Mouse (Mus musculus) left cerebral cortex, postnatal 14 days (tissue): Measurements from ENCODE around the gene Gm45062. TPM values are rescaled to one million over a fixed set of nuclear protein-coding genes. Genes with fewer than 3 reads are reported as not detected.

Source experiments
- DNase-seq, 2 experiments: peaks; one replicate each; pipeline ENCODE4 v3.0.0; 2021 to 2022; ENCODE audit warnings: low spot score in 2 of 2, mixed read lengths in 1 of 2
- intact Hi-C: fragments of 180-260 bp; cut with DNase I; formaldehyde crosslinking; loops from one replicate; pipeline ENCODE4 v1.15.1; 2025
- total RNA-seq, 2 experiments: library from RNA; stranded (reverse); gene quantifications; 2 replicates each; pipeline ENCODE4 v1.2.3; 2021

Gene Gm45062
- total RNA-seq, 2 experiments from 2014 or later: 2.7 to 7.7 TPM

DNA sequence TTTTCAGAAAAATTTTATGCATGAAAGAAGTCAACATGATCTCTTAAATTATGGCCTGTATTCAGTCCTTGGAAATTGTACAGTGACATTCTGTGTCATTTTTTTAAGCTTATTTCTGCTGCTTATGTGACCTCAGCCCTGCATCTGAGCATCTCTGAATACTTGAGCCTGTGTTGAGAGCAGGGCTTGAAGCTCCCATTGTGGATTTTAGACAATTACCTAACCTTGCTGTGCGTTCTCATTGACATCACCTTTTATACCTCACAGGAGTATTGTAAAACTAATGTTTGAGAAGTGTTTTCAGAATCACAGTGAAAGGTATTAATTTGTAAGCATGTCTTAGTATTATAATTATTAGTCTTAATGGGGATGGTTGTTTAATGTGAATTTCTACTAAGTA is 140.5 kb downstream of the Gm45062 start:
- no peak for DNase-seq
- intact Hi-C loops: no loop called here

GRCm38 (mm10) chr6:8403127-8403526 is 143.9 kb downstream of the Gm45062 start:
- intact Hi-C loops: no loop called here
- DNase-seq: peak; percentile 38 to 43

DNA sequence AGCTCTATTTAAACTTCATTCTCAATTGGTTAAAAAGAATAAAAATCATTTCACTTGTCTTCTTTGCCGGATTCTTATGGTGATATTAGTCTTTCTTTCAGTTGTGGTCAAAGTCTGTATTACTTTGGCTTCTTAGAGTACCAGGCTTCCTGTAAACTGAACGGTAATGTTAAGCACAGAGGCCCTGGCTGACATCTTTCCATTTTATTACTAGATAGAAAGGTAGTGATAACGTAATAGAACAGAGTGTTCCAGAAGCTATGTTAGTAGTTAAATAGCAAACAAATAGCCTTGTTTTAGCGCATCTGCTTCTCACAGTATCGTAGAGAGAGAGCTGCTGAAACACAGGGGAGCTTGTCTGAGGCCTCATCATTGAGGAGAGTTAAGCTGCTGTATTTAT is 146.6 kb downstream of the Gm45062 start:
- no peak for DNase-seq
- intact Hi-C loops: no loop called here

- DNase-seq: no peak
- intact Hi-C loops: no loop called here
These were observed 149.1 kb downstream of the Gm45062 start for GRCm38 (mm10) chr6:8408332-8408731.

DNA sequence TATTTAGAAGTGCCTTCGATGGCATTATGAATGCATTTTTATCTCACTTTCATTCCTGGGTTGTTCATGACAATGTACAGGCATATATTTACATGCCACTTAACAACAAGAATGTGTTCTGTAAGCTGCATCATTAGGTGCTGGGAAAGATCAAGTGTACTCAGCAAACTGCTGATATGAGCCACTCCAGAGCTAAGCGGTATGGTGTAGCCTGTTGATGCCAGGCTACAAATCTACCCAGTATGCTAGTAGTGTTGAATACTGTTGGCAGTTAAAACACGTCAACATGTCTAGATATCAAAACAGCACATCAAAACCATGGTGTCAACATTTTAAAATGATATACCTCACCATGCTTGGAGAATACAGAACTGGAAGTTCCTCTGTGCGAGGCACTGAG is 150.6 kb downstream of the Gm45062 start:
- no peak for DNase-seq

GRCm38 (mm10) chr6:8412845-8413598 is 153.8 kb downstream of the Gm45062 start:
- intact Hi-C loops: no loop called here
- DNase-seq: peak in 1 of 2 experiments; percentile 43

More for the DNA sequence above, 150.6 kb downstream of the Gm45062 start:
- intact Hi-C loops: no loop called here

DNA sequence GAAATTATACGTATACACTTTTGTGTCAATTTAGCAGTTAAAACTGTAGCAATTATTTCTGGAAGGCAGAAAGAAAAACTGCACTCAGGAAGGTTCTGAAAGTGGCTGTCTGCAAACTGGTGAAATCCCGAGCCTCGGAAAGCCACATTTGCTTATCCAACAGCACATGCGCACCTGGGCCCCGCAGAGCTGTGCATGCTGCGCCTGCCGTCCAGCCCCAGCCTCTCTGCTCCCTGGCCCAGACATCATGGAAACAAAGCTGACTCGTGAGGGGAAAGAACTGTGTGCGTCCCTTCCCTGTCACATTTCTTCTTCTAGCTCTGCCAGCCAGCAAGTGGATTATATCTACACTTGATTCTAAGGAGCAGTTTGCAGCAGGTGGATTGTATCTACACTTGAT is 154.8 kb downstream of the Gm45062 start:
- intact Hi-C loops: no loop called here
- DNase-seq: peak; percentile 31 to 35

- intact Hi-C loops: no loop called here
- DNase-seq: no peak
These were observed 156.6 kb downstream of the Gm45062 start for GRCm38 (mm10) chr6:8415823-8416222.

- no peak for DNase-seq
- intact Hi-C loops: no loop called here
These were observed 157.7 kb downstream of the Gm45062 start for GRCm38 (mm10) chr6:8416802-8417569.

GRCm38 (mm10) chr6:8419485-8420186 is 160.4 kb downstream of the Gm45062 start:
- DNase-seq: no peak
- intact Hi-C loops: loop anchor here (10.0 kb wide), 1 partner anchor 125 kb away; no protein-coding TSS in a partner anchor

DNA sequence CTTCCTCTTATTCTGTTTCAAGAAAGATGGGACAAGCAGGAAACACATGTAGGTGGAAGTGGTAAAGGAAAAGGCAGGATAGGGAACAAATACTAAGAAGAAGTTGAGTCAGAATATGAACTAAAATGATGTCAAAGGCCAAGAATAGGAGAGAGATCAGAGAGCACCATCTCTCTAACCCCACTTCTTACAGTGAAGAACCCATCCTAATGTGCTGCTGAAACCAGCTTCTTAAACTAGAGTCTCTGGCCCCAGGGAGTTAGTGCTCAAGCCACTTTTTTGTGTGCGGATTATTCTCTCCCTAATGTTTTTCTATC is 160.9 kb downstream of the Gm45062 start:
- intact Hi-C loops: loop anchor here (10.0 kb wide), 1 partner anchor 125 kb away; no protein-coding TSS in a partner anchor
- no peak for DNase-seq

- no peak for DNase-seq
- intact Hi-C loops: loop anchor here (10.0 kb wide), 1 partner anchor 127 kb away; no protein-coding TSS in a partner anchor
These were observed 162.2 kb downstream of the Gm45062 start for GRCm38 (mm10) chr6:8421421-8421820.

GRCm38 (mm10) chr6:8421959-8422581 is 162.8 kb downstream of the Gm45062 start:
- intact Hi-C loops: loop anchor here (10.0 kb wide), 1 partner anchor 127 kb away; no protein-coding TSS in a partner anchor
- DNase-seq: peak in 1 of 2 experiments; percentile 34

- intact Hi-C loops: loop anchor here (10.0 kb wide), 1 partner anchor 128 kb away; no protein-coding TSS in a partner anchor
- no peak for DNase-seq
These were observed 163.9 kb downstream of the Gm45062 start for GRCm38 (mm10) chr6:8423142-8423541.

- intact Hi-C loops: loop anchor here (10.0 kb wide), 1 partner anchor 133 kb away; no protein-coding TSS in a partner anchor
These were observed 168.4 kb downstream of the Gm45062 start for GRCm38 (mm10) chr6:8427692-8428091.

DNA sequence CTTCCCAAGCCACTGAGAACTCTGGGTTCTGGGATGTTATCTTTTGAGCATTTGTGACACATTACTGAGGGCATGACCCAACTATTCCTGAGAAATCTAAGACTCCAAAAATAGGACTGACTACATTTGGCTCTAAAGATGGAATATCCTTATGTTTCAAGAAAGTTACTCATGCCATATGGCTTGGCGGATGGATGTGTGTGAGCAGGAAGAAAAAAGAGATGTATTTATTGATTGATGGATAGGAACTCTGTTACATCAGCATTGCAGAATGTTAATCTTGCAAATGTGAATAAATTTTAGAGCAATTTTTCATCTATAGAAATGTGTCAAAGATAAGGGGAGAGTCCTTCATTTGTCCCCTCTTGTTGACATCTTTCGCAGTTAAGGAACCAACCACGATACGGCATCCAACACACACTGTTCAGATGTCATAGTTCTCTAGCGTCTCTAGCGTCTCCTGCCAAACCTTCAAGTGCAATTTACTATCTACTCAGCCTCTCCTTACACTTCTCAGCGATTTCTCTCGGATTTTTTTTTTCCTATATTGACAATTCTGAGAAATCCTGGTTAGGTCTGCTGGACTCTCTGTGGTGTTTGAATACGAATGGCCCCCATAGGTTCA is 171.5 kb downstream of the Gm45062 start:
- DNase-seq: peak in 1 of 2 experiments; percentile 44
- intact Hi-C loops: no loop called here

More at GRCm38 (mm10) chr6:8427692-8428091, 168.4 kb downstream of the Gm45062 start:
- no peak for DNase-seq

- intact Hi-C loops: no loop called here
- DNase-seq: no peak
These were observed 173.9 kb downstream of the Gm45062 start for GRCm38 (mm10) chr6:8433179-8433578.

DNA sequence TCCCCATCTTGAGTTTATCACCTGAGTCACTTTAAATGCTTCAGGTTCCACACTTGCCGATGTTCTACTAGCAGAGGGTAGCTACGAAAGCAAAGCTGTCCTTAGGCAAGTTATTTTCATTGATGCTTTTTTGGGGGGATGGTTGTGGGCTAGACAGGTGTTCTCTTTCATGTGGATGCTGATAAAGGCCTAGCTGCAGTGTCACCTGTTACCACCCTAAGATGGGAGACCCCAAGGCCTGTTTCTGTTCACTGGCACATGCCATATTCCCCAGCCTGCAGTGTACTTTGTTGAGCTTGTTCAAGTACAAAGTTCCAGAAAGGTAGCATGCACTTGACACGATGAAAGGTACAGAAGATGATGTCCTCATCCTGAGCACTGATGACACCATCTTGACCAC is 178.7 kb downstream of the Gm45062 start:
- intact Hi-C loops: no loop called here
- DNase-seq: no peak

- intact Hi-C loops: no loop called here
- no peak for DNase-seq
These were observed 182.6 kb downstream of the Gm45062 start for GRCm38 (mm10) chr6:8441814-8442213.
